Mouse (Mus musculus): ENCODE data around the gene Cdyl.
A peak's percentile ranks its signal among the peaks of the same experiment; 100 is the strongest.

Cdyl gene

GRCm38 (mm10) chr13:35717658-35718057 is 58.0 kb downstream of the Cdyl start:
- DNase-seq, result no peak

DNA sequence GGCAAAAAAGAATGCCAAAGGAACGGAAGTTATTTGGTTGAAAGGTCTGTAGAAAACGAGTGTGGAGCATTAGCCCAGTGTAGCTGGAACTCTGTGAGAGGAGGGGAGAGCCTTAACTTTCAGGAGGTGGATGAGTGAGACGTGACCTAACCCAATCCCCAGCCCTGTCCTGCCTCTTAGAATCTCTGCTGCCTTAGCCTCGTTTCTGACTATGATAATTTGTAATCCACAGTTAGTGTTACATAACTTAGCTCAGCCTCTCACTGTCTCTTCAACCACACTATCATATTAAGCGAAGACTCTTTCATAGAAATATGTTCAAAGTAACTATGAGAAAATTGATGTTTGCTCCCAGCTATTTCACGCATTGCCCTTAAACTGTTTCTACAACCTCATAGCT is 59.9 kb downstream of the Cdyl start:
- DNase-seq, result no peak

GRCm38 (mm10) chr13:35723073-35723472 is 63.4 kb downstream of the Cdyl start:
- no peak for DNase-seq

GRCm38 (mm10) chr13:35726025-35726424 is 66.4 kb downstream of the Cdyl start:
- DNase-seq, result no peak

DNA sequence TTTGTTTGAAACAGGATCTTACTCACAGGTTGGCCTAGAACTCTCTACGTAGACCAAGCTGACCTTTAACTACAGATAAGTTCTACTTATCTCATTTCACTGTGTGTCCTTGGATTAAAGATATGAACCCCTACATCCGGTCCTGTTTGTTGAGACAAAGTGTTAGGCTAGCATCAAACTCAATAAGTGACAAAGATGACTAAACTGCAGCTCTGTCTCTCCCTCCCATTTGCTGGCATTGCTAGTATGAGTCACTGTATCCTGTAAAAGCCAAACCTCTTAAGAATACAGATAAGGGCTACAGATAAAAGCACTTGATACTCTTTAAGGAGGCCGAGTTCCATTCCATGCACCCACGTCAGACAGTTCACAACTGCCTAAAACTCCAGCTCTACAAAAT is 72.5 kb downstream of the Cdyl start:
- DNase-seq, result no peak

GRCm38 (mm10) chr13:35732891-35733596 is 73.4 kb downstream of the Cdyl start:
- no peak for DNase-seq

DNA sequence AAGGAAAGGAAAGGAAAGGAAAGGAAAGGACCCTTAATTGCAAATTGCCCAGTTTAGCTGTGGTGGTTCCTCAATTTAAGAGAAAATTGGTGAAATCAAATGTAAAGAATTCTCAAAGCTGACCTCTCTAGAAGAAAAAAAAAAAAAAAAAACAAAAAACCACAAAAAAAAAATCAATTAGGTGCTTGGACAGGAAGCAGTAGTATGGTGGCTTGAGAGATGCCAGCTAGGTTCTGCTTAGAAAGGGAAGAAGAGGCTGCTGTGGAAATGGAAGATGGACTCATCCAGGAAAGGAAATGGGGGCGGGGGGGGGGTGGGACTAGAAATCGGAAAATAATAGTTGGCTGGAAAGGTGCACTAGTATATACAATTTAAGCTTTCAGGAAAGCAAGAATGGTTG is 77.9 kb downstream of the Cdyl start:
- no peak for DNase-seq

- no peak for DNase-seq
Measured at GRCm38 (mm10) chr13:35738210-35738609, 78.6 kb downstream of the Cdyl start.

- no peak for DNase-seq
Measured at GRCm38 (mm10) chr13:35739473-35739872, 79.8 kb downstream of the Cdyl start.

DNA sequence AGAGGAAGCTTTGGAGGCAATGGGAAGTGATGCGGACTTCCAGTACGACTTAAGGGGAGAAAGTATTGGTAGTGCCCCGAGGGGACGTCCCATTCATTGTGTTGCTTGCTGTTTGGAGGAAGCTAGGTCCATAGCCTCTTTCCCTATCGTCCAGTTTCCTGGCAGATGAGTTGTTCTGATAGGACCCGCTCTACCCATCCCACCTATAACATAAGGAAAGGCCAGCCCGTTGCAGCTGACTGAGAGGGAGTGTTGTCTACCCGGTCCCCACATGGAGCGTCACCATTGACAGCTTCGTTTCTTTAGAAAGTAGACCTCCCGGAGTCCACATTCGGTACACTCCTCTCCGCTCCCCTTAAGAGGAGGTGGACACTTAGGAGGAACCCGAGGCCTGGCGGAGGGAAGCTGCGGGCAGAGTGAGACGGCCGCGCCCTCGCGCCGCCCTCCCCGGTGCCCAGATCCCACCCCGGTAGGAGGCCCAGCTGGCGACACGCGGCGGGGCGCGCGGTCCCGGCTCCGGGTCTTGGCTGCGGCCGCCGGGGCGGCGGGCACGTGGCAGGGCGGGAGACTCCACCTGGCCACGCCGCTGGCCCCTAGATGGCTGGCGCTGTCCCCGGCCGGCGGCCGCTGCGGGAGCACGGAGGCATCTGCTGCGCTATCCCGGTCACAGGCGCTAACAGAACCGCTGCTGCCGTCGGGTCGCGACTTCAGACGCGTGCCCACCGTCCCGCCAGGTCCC is 80.8 kb downstream of the Cdyl start:
- peak; percentile 72 to 80 for DNase-seq

DNA sequence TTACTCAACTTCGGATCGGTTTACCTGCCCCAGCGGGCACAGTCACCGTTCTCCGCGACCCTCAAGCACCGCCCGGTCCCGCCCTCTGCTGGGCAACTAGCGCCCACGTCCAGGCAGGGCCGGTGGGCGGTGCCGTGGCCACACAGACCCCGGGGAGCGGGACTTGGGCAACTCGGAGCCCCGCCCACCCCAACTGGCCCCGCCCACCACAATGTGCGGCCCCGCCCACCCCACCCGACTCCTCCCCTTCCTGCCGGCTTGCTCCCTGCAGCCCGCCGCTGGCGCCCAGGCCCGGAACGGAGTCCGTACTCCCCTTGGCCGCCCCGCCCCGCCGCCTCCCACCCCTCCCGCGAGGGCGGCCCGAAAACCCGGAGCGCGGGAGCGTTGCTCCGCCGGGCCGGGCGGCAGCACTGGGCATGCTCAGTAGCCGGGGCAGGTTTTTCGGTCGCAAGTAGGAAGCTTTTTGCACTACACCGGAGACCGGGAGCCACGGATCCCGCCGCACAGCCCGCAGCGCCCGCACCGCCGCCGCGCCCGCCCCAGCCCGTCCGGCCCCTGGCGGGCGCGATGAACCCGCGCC is 81.5 kb downstream of the Cdyl start:
- peak; percentile 90 to 94 for DNase-seq

DNA sequence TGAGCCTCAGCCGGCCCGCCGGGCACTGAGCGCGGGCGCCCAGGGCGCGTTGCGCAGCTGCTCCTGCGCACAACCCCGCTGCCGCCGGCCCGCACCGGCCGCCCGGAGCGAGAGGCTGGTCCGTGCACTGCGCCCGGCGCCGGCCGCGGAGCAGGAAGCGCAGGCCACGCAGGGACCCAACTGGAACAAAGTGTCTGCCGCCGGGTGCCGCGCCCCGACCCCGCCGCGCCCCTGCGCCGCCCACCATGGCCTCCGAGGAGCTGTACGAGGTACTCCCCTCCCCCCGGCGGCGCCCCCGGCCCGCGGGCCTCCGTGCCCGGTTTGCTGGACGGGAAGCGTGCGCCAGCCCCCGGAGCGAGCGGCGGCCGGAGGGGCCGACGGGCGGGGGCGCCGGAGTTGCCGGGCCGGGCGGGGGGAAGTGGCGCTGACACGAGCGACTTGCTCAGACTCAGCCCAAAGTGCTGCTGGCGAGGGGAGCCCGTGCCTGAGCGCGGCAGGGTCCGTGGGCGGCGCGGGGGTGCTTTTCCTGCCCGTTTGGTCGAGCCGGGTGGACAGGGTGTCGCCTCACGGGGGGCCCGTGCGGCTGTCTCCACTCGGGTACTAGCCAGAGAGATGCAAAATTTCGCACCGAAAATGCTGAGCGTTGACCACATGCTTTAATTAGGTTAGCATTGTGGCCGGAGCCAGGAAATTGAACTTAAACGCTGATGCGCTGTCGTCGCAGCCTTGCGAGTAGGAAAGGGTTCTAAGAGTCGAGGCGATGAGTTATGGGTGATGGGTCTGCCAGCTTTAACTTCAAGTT is 82.2 kb downstream of the Cdyl start:
- DNase-seq, result peak; percentile 71 to 79

- DNase-seq, result no peak
Measured at GRCm38 (mm10) chr13:35742696-35743095, 83.1 kb downstream of the Cdyl start.

- no peak for DNase-seq
Measured at GRCm38 (mm10) chr13:35743196-35743595, 83.6 kb downstream of the Cdyl start.

DNA sequence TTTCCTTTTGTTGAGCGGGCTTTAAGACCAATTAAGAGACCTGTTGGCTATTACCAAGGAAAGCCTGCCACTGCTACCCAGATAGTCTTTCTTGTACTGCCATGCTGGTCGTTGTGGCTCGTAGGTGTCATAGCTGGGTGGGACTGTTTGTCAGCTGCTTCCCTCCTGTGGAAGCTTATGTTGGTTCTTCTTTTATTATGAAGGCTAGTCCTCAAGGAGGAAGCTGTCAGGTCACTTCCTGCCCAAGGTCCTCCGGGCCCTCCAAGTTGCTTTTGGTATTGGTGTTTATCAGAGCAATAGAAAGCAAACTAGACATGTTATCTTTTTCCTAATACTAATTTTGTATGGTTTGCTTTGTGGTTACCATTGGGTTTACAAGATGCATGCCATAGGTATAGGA is 89.6 kb downstream of the Cdyl start:
- no peak for DNase-seq

DNA sequence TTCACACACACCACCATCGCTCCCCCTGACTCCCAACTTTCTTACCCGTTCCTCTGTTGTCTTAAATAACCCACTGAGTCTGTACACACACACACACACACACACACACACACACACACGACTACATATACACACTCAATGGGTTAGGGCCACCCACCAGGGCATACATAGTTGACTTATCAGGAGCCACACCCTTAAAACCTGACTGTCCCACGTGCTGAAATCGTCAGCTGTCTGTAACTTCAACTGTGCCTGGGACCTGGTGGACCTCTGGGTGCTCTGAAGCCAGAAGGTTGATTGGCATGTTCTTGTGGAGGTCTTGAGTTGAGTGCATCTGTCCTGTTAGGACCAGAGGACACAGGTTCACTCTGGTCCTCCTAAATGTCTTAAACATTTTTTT is 90.0 kb downstream of the Cdyl start:
- no peak for DNase-seq

- no peak for DNase-seq
Measured at GRCm38 (mm10) chr13:35752046-35752445, 92.4 kb downstream of the Cdyl start.

DNA sequence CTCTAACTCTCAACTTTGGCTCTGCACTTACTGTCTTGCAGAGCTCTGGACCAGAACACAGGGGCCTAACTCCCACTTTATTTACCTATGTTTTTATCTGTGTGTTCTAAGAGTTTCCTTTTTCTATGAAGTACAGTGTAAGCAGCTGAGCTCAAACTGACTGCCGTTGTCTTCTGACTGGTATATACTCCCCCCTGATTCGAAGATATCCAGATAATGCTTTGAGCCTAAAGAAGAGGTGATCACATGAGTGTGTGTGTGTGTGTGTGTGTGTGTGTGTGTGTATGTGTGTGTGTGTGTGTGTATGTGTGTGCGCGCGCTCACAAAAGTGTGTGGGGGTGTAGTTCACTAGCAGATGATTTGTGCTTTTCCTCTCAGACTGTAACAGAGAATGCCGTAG is 95.4 kb downstream of the Cdyl start:
- DNase-seq, result no peak

- no peak for DNase-seq
Measured at GRCm38 (mm10) chr13:35755655-35756283, 96.1 kb downstream of the Cdyl start.

DNA sequence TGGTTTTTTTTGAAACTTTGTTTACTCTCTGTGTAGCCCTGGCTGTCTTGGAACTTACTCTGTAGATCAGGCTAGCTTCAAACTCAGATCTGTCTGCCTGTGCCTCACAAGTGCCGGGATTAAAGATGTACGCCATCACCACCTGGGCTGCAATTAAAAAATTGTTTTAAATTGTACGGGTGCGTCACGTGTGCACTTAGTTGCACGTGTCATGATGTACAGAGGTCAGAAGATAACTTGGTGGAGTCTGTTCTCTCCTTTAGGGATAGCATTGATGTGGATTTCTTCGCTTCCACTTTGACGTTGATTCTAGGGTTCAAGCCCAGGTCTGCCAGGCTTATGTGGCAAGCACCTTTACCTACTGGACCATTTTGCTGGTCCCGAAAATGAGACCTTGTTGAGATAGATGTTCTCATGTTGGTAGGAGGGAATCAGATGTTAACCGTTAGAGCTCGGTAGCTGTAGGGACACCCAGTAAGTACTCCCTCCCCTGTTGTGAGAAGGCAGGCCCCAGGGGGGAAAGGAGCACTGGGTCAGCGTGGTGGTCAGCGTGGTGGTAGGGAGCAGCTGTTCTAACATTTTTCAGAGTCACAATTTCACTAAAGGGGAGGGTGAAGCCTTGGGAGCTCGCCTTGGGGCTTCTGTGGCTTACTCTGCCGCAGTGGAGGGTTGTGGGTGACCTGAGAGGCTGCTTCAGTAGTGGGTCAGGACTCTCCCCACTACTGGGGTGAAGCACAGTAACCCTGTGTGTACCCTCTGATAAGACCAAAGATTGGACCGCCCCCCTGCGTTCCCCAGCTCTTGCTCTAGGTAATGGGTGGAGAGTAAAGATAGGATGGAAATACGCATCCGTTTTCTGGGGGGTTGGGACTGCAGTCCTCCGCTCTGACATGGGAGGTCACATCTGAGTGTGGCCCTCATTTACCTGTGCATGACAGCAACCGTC is 97.0 kb downstream of the Cdyl start:
- DNase-seq, result no peak

GRCm38 (mm10) chr13:35760372-35760771 is 100.7 kb downstream of the Cdyl start:
- no peak for DNase-seq

DNA sequence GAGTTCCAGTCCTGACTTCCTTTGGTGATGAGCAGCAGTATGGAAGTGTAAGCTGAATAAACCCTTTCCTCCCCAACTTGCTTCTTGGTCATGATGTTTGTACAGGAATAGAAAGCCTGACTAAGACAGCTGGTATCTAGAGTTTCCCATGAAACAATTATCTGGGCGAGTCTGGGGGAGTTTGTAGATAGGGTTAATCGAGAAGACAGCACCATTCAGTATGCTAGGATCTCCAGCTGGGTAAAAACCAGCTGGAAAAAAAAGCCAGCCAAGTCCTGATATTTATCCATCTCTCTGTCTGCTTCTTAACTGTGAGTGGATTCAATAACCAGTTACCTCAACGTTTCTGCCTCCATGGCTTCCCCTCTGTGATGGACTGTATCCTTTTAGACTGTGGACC is 104.9 kb downstream of the Cdyl start:
- no peak for DNase-seq
